Mouse (Mus musculus): ENCODE measurements around the gene Dnah8. TPM values are rescaled to one million over a fixed set of nuclear protein-coding genes. Genes with fewer than 3 reads are reported as not detected.

Gene Dnah8
- polyA plus RNA-seq, 1 experiment = 0.85 TPM

- Histone ChIP-seq H3K27me3 (ENCODE audit: control insufficient read depth, insufficient read depth, low read length) (no peaks in the 10 kb centered on the region; the same call in 1 of the 2 replicates), H3K4me1 (ENCODE audit: control insufficient read depth, insufficient read depth, low read length) (no peaks in the 10 kb centered on the region), H3K27ac (ENCODE audit: insufficient read depth, low read length) (no peak overlapping the region), H3K4me3 (replicated peaks; ENCODE audit: insufficient read depth, low read depth, low read length) (no peak overlapping the region)
- 91% methylated on average over 4 of the region's 4 CpGs for WGBS
- no peak for TF ChIP-seq CTCF (IDR thresholded peaks at IDR 0.05; ENCODE audit: borderline replicate concordance, insufficient read depth, low read depth, low read length)
- no peak for TF ChIP-seq POLR2A (IDR thresholded peaks at IDR 0.05; ENCODE audit: borderline replicate concordance, insufficient read depth, low read length)
- DNase-seq = no peak
Measured at GRCm38 (mm10) chr17:30796616-30797015, 172.5 kb downstream of the Dnah8 start.

GRCm38 (mm10) chr17:30800261-30800985 lies 176.3 kb downstream of the Dnah8 start:
- WGBS = 92% methylated on average over 19 of the region's 19 CpGs
- TF ChIP-seq CTCF (IDR thresholded peaks at IDR 0.05; ENCODE audit: borderline replicate concordance, insufficient read depth, low read depth, low read length) (no peak), POLR2A (IDR thresholded peaks at IDR 0.05; ENCODE audit: borderline replicate concordance, insufficient read depth, low read length) (no peak)
- no peak overlapping the region for H3K27ac ChIP-seq (ENCODE audit: insufficient read depth, low read length)
- no peaks in the 10 kb centered on the region for H3K4me1 ChIP-seq (ENCODE audit: control insufficient read depth, insufficient read depth, low read length)
- no peak for DNase-seq
- no peak overlapping the region for H3K4me3 ChIP-seq (replicated peaks; ENCODE audit: insufficient read depth, low read depth, low read length)
- H3K27me3 ChIP-seq (ENCODE audit: control insufficient read depth, insufficient read depth, low read length) = no peaks in the 10 kb centered on the region; the same call in 1 of the 2 replicates

- H3K4me3 ChIP-seq (replicated peaks; ENCODE audit: insufficient read depth, low read depth, low read length) = no peak overlapping the region
- no peak overlapping the region for H3K27ac ChIP-seq (ENCODE audit: insufficient read depth, low read length)
- DNase-seq = no peak
- H3K4me1 ChIP-seq (ENCODE audit: control insufficient read depth, insufficient read depth, low read length) = no peaks in the 10 kb centered on the region
- no peak for TF ChIP-seq POLR2A (IDR thresholded peaks at IDR 0.05; ENCODE audit: borderline replicate concordance, insufficient read depth, low read length)
- TF ChIP-seq CTCF (IDR thresholded peaks at IDR 0.05; ENCODE audit: borderline replicate concordance, insufficient read depth, low read depth, low read length) = no peak
- WGBS = 98% methylated on average over 9 of the region's 9 CpGs
- no peaks in the 10 kb centered on the region for H3K27me3 ChIP-seq (ENCODE audit: control insufficient read depth, insufficient read depth, low read length)
Measured at GRCm38 (mm10) chr17:30803668-30804067, 179.5 kb downstream of the Dnah8 start.

- 26% methylated on average over 8 of the region's 8 CpGs for WGBS
- 0 out of 2 replicates have a peak, but pooled peaks cover 1% of the 10 kb centered on the region for H3K27me3 ChIP-seq (ENCODE audit: control insufficient read depth, insufficient read depth, low read length)
- TF ChIP-seq POLR2A (IDR thresholded peaks at IDR 0.05; ENCODE audit: borderline replicate concordance, insufficient read depth, low read length) (no peak), CTCF (IDR thresholded peaks at IDR 0.05; ENCODE audit: borderline replicate concordance, insufficient read depth, low read depth, low read length) (no peak)
- H3K27ac ChIP-seq (ENCODE audit: insufficient read depth, low read length) = no peak overlapping the region
- peaks cover 4% of the 10 kb centered on the region for H3K4me1 ChIP-seq (ENCODE audit: control insufficient read depth, insufficient read depth, low read length)
- DNase-seq = no peak
- H3K4me3 ChIP-seq (replicated peaks; ENCODE audit: insufficient read depth, low read depth, low read length) = no peak overlapping the region
Measured at GRCm38 (mm10) chr17:30804955-30805354, 180.8 kb downstream of the Dnah8 start.

GRCm38 (mm10) chr17:30805511-30806059 lies 181.4 kb downstream of the Dnah8 start:
- TF ChIP-seq CTCF (IDR thresholded peaks at IDR 0.05; ENCODE audit: borderline replicate concordance, insufficient read depth, low read depth, low read length) (no peak), POLR2A (IDR thresholded peaks at IDR 0.05; ENCODE audit: borderline replicate concordance, insufficient read depth, low read length) (no peak)
- H3K4me1 ChIP-seq (ENCODE audit: control insufficient read depth, insufficient read depth, low read length) = peaks cover 7% of the 10 kb centered on the region
- 44% methylated on average over 12 of the region's 12 CpGs for WGBS
- H3K27me3 ChIP-seq (ENCODE audit: control insufficient read depth, insufficient read depth, low read length) = 0 out of 2 replicates have a peak, but pooled peaks cover 1% of the 10 kb centered on the region
- DNase-seq = no peak
- no peak overlapping the region for H3K4me3 ChIP-seq (replicated peaks; ENCODE audit: insufficient read depth, low read depth, low read length)
- H3K27ac ChIP-seq (ENCODE audit: insufficient read depth, low read length) = no peak overlapping the region

- WGBS = 47% methylated on average over 15 of the region's 15 CpGs
- Histone ChIP-seq H3K27ac (ENCODE audit: insufficient read depth, low read length) (no peak overlapping the region), H3K4me1 (ENCODE audit: control insufficient read depth, insufficient read depth, low read length) (peaks cover 7% of the 10 kb centered on the region), H3K27me3 (ENCODE audit: control insufficient read depth, insufficient read depth, low read length) (peaks cover 1% of the 10 kb centered on the region; the same call in 1 of the 2 replicates), H3K4me3 (replicated peaks; ENCODE audit: insufficient read depth, low read depth, low read length) (no peak overlapping the region)
- peak; percentile 16 to 24 for DNase-seq
- TF ChIP-seq POLR2A (IDR thresholded peaks at IDR 0.05; ENCODE audit: borderline replicate concordance, insufficient read depth, low read length) = no peak
- TF ChIP-seq CTCF (IDR thresholded peaks at IDR 0.05; ENCODE audit: borderline replicate concordance, insufficient read depth, low read depth, low read length) = peak; percentile 44; the same call in 1 of the 2 replicates
Measured at GRCm38 (mm10) chr17:30808866-30809660, 184.9 kb downstream of the Dnah8 start.

GRCm38 (mm10) chr17:30809926-30810660 lies 185.9 kb downstream of the Dnah8 start:
- DNase-seq = peak; percentile 18 to 22
- peaks cover 1% of the 10 kb centered on the region; the same call in 1 of the 2 replicates for H3K27me3 ChIP-seq (ENCODE audit: control insufficient read depth, insufficient read depth, low read length)
- TF ChIP-seq POLR2A (IDR thresholded peaks at IDR 0.05; ENCODE audit: borderline replicate concordance, insufficient read depth, low read length) = no peak
- H3K4me3 ChIP-seq (replicated peaks; ENCODE audit: insufficient read depth, low read depth, low read length) = no peak overlapping the region
- 16% methylated on average over 16 of the region's 16 CpGs for WGBS
- no peak overlapping the region for H3K27ac ChIP-seq (ENCODE audit: insufficient read depth, low read length)
- peaks cover 7% of the 10 kb centered on the region for H3K4me1 ChIP-seq (ENCODE audit: control insufficient read depth, insufficient read depth, low read length)
